Mouse (Mus musculus) lung, postnatal 14 days (tissue): ENCODE measurements around the gene Nudt5.

ENCODE experiments used
- DNase-seq: peaks from one replicate; pipeline ENCODE4 v3.0.0; 2021

Gene Nudt5

DNA sequence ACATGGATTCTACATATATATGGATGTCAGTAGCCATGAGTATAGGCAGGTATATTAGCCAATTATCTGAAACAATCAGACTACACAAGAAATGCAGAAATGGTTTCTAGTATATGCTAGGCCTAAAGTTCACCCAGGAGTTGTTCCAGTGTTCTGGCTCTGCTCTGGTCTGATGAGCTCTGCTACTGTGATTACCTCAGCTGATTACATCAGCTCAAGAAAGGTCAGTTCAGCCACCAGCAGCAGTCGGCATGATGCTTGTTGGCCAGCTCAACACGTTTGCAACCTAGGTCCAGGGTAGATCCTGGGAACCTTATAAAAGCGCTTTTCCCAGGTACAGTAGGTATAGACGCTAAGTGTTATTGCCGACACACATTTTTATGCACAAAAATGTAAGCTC, 24.9 kb downstream of the Nudt5 start:
- no peak for DNase-seq

DNA sequence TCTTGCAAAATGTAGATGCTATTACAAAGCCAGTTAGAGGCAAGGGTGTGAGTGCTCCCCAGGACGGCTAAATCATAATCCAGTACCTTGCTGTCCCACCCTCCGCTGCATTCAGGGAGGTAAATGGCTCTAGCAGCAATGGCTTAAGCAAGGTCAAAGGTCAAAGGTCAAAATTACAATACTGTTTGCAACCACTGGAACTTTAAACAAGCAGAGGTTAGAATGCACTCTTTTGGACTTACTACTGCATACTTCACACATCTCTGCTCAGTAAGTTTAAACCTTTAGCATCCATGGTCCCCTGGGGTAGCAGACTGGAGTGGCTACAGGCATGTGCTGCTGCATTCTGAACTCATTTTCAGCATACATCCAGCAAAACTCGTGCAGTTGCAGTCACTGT, 32.6 kb downstream of the Nudt5 start:
- DNase-seq, result no peak

DNA sequence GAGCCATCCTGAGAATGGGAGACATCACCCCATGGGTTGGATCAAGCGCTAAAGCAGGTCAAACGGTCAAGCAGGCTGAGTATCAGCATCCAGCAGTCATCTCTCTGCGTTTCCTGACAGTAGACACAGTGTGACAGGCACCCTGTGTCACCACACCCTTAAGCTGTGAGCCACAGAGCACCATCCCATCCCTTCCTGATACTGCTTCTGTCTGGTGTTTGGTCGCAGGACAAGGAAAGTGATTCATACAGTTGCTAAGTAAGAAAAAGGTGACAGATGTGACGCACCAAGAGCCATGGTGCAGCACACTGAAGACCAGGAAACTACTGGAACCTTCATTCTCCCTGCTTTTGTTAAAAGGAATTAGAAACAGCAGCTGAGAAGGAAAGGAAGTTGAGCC, 44.0 kb downstream of the Nudt5 start:
- no peak for DNase-seq

DNA sequence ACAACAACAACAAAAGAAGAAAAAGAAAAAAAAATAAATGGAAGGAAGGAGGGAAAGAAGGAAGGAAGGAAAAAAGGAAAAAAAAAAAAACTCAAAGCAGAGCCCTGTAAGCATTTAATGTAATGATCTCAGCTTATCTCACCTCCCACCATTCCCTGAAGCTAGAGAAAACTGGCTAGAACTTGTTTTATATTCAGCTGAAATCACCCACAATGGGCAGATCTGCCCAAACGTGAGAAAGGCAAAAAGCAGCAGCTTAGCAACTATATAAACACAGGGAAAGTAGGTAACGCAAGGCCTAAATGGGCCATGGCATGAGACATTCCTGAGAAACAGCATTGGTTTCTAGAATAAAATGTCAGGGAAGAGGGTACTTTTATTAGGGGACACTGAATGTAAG, 44.6 kb downstream of the Nudt5 start:
- no peak for DNase-seq

DNA sequence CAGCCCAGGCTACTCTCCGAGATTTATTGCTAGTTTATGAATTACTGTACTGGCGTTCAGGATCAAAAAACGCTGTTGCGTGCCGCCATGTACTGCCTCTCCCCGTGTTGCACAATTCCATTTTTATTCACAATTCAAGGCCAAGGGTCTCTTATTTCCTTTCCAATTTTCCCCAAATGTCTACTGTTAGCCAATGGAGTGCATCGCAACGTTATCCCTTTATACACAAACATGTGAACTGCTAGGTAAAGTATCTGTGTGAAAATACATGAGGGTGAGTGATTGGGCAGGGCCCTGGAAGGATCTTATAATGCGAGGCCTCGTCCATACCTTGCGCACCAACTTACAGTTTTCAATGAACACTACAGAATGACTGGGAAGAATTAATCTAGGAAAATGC, 49.5 kb downstream of the Nudt5 start:
- no peak for DNase-seq

GRCm38 (mm10) chr2:5894843-5895570, 50.2 kb downstream of the Nudt5 start, which contains the start of gene Sec61a2:
TSS of gene Sec61a2 (minus strand) at chr2:5895432.
- peak; percentile 100 for DNase-seq

DNA sequence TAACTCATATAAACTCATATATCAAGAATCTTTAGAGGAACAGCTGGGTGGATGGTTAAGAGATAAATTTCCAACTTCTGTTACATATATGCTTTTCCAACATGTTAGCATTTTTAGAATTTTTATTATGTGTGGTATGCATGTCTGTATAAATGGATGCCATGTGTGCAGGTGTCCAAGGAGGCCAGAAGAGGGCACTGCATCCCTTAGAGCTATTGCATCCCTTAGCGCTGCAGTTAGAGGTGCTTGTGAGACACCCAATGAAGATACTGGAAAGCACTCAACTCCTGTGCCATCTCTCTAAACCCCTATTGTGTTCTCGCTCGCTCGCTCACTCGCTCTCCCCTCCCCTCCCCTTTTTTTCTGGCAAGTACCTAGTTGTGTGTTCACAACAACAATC, 55.3 kb downstream of the Nudt5 start:
- peak; percentile 42 for DNase-seq

DNA sequence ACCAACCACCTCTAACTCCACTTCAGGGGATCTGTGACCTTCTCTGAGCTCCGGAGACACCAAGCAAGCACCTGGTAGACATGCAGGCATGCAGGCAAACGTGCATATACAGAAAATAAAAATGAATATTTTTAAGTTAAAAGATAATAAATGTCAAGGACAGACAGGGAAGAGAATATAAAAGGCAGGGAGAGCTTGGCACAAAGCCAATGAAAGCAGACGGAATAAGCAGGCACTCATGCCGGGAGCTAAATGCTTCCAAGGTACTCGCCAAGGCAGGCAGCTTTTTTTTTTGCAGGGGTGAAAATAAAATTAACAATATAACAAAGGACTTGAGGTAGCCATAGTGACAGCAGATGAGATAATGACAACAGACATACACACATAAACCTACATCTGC, 61.3 kb downstream of the Nudt5 start:
- peak; percentile 14 for DNase-seq

DNA sequence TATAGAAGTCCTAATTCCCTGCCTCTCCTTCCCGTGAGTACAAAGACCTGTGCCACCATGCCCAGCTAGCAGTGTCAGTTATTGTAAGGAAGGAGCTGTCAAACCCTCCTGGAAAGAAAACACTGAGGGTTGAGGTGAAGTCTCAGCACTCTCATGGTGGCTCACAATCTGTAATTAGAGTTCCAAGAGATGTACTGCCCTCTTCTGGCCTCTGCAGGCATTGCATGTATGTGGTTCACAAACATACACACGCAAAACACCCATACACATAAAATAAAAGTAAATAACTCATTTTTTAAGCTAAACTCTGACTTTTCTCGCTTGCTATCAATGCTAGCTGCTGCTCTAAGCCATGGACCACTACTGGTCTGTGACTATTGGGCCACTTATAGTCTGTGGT, 61.8 kb downstream of the Nudt5 start:
- DNase-seq, result peak; percentile 52

DNA sequence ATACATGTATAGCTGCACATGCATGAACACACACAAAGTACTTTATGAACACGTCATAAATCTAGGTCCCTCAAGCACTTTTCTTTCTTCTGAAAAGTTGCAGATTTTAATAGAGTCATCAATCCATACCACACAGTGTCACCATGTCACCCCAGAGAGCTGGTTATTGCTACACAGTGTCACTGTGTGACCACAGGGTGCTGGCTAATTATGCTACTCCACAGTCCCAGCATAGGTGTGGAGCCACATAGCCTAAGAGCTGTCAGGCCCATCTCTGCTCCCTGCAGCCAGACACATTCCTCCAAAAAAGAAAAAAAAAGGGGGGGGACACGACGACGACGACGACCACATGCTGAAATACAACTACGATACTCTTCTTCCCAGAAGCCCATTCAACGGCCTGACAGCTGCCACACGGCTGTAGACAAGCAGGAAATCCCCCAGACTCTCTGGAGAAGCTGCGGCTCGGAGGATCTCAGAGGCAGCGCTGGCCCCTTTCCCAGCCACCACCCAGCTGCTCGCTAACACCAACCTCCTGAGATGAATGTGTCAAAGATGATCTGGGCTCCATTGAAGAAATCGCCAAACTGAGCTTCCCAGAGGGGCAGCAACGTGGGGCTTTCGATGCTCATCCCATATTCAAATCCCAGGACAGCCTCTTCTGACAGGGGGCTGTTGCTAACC, 66.6 kb downstream of the Nudt5 start:
- no peak for DNase-seq
